Mouse (Mus musculus): ENCODE results near the gene Nae1. TPM values are rescaled to one million over a fixed set of nuclear protein-coding genes. Genes with fewer than 3 reads are reported as not detected.
A peak's percentile ranks its signal among the peaks of the same experiment; 100 is the strongest.
"Not testable (repeated sequence)": the region's sequence is repeated elsewhere in the genome, so short reads cannot be mapped to it uniquely, and the experiment has no call there.

The Nae1 gene
- total RNA-seq (2015; ENCODE audit: low replicate concordance) (52.8 and 59.8 TPM in 2 replicates), total RNA-seq (2017; ENCODE audit: low replicate concordance) (57.4 and 77.1 TPM in 2 replicates)

DNA sequence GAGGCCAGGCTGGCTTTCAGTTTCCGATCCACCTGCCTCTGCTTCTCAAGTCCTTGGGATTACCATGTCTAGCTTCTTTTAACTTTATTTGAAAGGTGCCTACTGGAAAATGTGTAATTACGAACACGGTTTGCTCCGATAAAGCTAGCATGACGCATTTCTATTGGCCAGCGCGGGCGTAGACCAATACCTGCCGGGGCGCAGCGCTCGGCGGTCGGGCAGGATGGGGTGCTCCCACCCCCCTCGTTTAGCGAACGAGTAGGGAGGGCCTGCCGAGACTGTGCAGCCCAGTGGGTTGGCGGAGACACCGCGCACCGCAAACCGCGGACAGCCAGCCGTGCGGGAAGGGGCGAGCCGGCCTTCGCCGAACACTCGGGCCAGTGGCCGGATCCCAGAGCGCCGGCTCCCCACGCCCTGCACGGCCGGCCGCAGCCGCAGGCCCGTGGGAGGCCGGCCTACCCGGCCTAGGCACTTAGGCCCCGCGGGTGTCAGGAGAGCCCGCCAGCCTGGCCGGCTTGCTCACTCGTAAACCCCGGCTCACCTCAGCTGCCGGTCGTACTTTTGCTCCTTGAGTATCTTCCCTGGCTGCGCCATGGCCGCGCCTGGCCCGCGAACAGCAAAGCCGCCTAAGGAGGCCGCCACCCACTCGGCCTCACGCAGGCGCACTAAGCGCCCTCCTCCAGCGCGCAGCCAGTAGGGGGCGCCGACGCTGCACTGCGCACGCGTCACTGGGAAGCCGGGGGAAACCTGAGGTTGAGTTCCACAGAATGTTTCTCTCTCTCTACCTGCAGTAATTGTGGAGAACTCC, at the start of gene Nae1, which contains the start of gene Car7:
Gene Nae1 (minus strand): TSS at position 667 of the 808 bp plus-strand sequence.
Gene Car7 (plus strand): TSS at position 719 of the 808 bp plus-strand sequence.
- peak; percentile 94 for ATAC-seq (replicated peaks; ENCODE audit: low FRiP score, poor library complexity, severe bottlenecking)

DNA sequence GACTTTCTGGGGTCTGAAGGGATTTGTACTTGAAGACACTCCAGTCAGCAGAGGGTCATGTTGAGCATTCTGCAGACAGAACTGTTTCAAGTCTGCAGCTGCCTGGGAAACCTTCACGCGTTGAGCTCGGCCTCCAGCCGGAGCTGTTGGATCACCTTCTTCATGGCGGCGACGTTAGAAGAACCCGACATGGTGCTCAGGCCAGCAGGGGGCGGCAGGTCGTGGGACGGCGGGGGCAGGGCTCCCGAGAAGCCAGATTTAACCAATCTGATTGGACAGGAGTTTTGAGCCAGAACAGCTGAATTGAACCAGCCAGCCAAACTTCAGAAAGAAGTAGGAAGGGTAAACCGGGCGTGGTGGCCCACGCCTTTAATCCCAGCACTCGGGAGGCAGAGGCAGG, 43.2 kb upstream of the Nae1 start:
- not testable (repeated sequence) for ATAC-seq (replicated peaks; ENCODE audit: low FRiP score, poor library complexity, severe bottlenecking)

DNA sequence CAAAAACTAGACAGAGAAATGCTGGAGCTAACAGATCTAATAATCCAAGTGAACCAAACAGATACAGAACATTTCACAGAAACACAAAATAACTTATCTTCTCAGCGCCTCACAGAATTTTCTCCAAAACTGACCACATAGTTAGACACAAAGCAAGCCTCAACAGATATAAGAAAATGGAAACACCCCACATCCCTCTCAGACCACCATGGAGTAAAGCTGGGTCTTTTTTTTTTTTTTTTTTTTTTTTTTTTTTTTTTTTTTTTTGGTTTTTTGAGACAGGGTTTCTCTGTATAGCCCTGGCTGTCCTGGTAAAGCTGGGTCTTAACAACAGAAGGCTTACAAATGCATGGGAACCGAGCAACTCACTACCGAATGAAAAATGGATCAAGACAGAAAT, 42.4 kb upstream of the Nae1 start:
- ATAC-seq (replicated peaks; ENCODE audit: low FRiP score, poor library complexity, severe bottlenecking), result no peak

GRCm38 (mm10) chr8:104570436-104571343, 36.3 kb upstream of the Nae1 start:
- peak; percentile 83 for ATAC-seq (replicated peaks; ENCODE audit: low FRiP score, poor library complexity, severe bottlenecking)

DNA sequence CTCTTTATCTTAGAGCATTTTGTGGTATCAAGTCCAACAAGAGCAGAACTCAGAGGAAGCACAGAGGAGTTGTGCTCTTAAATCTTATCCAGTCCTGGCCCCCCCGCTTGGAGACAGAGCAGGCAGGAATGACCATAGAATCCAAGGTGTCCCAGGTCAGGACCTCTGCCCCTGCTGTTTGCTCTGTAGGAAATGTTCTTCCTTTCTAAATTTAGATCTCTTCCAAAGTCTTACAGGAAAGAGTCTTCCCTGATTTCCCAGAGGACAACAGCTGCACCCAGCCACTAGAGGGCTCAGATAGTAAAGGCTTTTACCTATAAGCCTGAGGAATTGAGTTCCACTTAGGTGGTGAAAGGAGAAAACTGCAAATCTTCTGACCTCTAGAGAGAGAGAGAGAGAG, 35.1 kb upstream of the Nae1 start:
- no peak for ATAC-seq (replicated peaks; ENCODE audit: low FRiP score, poor library complexity, severe bottlenecking)

GRCm38 (mm10) chr8:104565457-104565798, 31.0 kb upstream of the Nae1 start:
- no peak for ATAC-seq (replicated peaks; ENCODE audit: low FRiP score, poor library complexity, severe bottlenecking)

- peak; percentile 87 for ATAC-seq (replicated peaks; ENCODE audit: low FRiP score, poor library complexity, severe bottlenecking)
Measured at GRCm38 (mm10) chr8:104564633-104565456, 30.4 kb upstream of the Nae1 start.

GRCm38 (mm10) chr8:104560731-104561130, 26.3 kb upstream of the Nae1 start:
- no peak for ATAC-seq (replicated peaks; ENCODE audit: low FRiP score, poor library complexity, severe bottlenecking)

- ATAC-seq (replicated peaks; ENCODE audit: low FRiP score, poor library complexity, severe bottlenecking), result no peak
Measured at GRCm38 (mm10) chr8:104557226-104557625, 22.8 kb upstream of the Nae1 start.

GRCm38 (mm10) chr8:104555191-104555590, 20.8 kb upstream of the Nae1 start:
- ATAC-seq (replicated peaks; ENCODE audit: low FRiP score, poor library complexity, severe bottlenecking), result no peak

- no peak for ATAC-seq (replicated peaks; ENCODE audit: low FRiP score, poor library complexity, severe bottlenecking)
Measured at GRCm38 (mm10) chr8:104543440-104544045, 9.1 kb upstream of the Nae1 start.

DNA sequence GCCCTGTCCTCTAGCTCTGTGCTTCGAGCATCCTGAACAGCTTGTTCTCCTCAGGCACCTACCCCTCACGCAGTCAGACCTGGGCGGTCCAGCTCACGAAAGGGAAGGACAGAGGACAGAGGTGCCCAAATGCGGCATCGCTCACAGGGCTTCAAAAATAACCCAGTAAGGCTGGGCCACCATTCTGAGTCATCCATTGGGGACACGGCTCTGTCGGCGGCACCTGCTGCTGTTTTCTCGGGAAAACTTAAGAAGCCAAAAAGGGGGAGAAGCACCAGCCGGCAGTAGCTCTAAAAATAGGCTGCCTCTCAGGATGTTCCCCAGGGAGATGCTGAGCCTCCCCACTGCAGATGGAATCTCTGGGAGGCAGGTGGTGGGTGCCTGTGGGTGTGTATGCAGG, 7.7 kb upstream of the Nae1 start:
- no peak for ATAC-seq (replicated peaks; ENCODE audit: low FRiP score, poor library complexity, severe bottlenecking)

DNA sequence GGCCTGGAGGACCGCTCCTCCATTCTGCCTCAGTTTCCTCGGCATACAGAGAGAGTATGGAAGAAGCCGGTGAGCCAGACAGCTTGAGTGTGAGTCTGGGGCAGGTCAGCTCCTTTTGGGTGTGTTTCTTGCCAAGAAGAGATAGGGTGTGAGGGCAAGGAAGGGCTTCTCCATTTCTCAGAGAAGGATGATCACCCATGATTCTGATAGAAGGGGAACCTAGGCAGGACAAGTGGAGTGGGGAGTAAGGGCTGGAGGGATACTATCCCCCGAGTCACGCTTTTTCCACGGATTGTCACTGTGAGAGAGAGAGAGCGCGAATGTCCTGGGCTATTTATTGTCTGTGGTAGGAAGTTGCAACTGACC, 7.1 kb upstream of the Nae1 start:
- ATAC-seq (replicated peaks; ENCODE audit: low FRiP score, poor library complexity, severe bottlenecking), result no peak

DNA sequence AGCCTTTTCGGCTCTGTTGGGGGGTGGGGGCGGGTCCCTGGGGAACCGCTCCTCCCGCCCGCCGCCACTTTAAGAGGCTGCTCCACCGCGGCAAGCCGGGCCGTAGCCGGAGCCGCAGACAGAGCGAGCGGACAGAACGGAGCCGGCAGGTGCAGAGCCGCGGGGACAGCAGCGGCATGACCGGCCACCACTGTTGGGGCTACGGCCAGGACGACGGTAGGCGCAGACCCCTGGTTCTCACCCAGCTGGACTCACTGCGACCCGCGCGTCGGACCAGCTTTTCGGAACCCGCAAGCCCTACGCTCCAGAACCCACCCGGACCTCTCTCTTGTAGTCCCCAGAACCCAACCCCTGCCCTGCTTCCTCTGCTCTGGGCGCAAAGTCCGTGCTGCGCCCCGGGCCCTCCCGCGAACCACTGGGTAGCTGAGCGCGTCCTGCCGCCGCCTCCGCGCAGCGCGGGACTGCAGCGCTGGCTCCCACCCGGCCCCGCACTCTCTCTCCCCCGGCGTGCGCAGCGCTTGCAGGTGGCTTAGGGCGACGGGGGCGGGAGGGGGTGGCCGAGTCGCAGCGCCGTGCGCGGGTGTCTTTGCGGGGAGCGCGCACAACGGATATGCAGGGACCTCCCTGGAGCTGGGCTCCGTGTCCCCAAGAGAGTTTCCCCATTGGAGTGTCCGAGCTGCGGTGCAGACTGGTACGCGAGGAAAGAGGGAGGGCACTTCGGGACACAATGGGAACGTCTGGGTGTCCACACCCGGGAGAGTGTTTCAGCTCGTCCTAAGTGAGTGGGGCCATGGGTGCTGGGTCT, 6.5 kb upstream of the Nae1 start:
- no peak for ATAC-seq (replicated peaks; ENCODE audit: low FRiP score, poor library complexity, severe bottlenecking)

DNA sequence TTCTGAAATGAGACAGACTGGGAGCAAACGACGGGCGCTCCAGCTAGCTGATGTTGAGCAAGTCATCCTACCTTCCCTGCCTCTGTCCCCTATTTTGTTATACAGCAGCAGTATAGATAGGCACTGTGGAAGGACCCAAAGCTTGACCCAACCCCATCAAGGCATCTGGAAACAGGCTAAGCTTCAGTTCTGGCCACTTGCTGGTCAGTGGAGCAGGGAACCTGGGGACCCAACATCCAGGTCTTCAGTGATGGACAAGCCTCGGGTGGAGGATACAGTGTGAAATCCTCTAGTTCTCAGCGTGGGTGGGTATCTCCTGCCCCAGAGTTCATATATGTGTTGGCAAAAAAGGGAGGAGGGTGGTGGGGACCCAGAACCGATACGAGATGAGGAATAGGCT, 5.8 kb upstream of the Nae1 start:
- ATAC-seq (replicated peaks; ENCODE audit: low FRiP score, poor library complexity, severe bottlenecking), result no peak

DNA sequence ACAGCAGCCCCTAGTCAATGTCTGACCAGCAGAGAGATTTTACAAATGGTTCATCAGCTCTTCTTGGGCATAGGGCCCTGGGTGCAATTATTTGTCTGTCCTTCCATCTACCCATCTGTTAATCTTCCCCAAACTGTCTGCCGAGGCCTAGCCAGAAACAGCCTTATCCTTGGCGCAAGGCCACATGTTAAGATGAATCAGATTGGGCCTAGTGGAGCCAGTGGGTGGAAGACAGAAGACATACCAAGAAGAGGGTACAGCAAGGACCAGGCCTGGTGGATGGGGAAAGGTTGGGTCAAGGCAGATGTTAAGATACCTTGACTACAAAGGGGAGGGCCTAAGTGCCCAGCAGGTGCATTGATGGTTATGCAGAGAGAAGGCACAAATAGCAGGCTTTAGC, 5.1 kb upstream of the Nae1 start:
- no peak for ATAC-seq (replicated peaks; ENCODE audit: low FRiP score, poor library complexity, severe bottlenecking)

DNA sequence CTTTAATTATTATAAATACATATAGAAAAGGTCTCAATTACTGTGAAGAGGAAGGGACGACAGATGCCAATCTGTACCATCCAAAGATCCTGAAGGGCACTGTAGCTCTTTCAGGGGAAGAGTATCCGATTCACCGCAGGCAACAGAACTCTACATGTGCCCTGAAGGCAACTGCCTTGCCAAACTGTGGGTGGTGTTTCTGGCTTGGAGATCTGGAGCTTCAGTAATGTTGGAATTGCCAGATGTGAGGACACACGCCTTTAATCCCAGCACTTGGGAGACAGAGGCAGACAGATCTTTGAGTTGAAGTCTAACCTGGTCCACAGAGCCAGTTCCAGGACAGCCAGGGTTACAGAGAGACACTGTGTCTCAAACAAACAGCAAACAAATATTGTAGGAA, 4.5 kb upstream of the Nae1 start:
- no peak for ATAC-seq (replicated peaks; ENCODE audit: low FRiP score, poor library complexity, severe bottlenecking)

DNA sequence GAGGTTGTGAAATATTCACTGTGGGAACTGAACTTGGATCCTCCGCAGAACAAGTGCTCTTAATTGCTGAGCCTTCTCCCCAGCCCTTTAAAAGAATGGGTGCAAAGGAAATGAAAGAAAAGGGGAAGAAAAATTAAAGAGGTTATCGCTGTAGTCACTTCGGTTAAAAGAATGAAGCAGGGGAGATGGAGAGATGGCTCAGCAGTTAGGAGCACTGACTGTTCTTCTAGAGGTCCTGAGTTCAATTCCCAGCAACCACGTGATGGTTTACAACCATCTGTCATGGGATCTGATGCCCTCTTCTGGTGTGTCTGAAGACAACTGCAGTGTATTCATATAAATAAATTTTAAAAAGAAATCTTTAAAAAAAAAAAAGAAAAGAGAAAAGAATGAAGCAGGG, 1.6 kb upstream of the Nae1 start:
- ATAC-seq (replicated peaks; ENCODE audit: low FRiP score, poor library complexity, severe bottlenecking), result no peak

DNA sequence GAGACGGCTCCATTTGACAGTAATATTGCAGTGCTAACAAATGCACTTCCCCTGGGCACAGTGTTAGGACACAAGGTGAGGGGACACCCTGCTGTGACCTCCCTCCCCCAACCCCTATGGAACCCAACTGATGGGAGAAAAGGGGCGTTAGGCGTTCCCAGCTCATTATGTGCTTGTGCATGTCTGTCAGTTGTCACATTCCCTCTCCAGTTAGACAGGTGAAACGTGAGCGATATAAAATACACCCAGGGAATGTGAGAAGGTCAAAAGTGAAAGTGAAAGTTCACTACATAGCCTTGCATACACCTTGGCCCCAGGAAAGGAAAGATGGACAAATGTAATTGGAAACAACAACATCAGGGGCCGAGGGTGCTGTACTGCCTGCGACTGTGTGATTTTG, 941 bp upstream of the Nae1 start:
- ATAC-seq (replicated peaks; ENCODE audit: low FRiP score, poor library complexity, severe bottlenecking), result 0 out of 2 replicates have a peak, but pooled peaks have one; percentile 37
